Mouse (Mus musculus) CH12.LX (cell line): ENCODE data around the gene Akap9. TPM values are rescaled to one million over a fixed set of nuclear protein-coding genes. Genes with fewer than 3 reads are reported as not detected.

Source experiments
- DNase-seq: peaks from one replicate; pipeline ENCODE4 v3.0.0-alpha.2; 2013; ENCODE audit errors: extremely low read depth
- H3K27ac ChIP-seq: 2 replicates; pipeline ENCODE4 v1.5.1; 2012; ENCODE audit warnings: low read depth, mild to moderate bottlenecking, control low read depth, moderate library complexity; ENCODE audit not compliant: insufficient read depth
- H3K27me3 ChIP-seq: replicated peaks from 2 replicates; pipeline ENCODE3; 2012; ENCODE audit warnings: inconsistent platforms
- H3K36me3 ChIP-seq, 2 experiments: replicated peaks in 1 of 2; 2 replicates each; pipeline versions ENCODE3 to v1.6.1; 2012; ENCODE audit warnings: inconsistent platforms in 1 of 2, low read length in 1 of 2, mild to moderate bottlenecking in 1 of 2, mixed read lengths in 1 of 2, moderate library complexity in 1 of 2; ENCODE audit not compliant: control insufficient read depth in 1 of 2, insufficient read depth in 1 of 2
- H3K4me1 ChIP-seq, 2 experiments: 2 replicates each; pipeline ENCODE4 v1.6.1; 2012; ENCODE audit warnings: inconsistent platforms in 1 of 2, moderate library complexity in 1 of 2; ENCODE audit not compliant: insufficient read depth in 2 of 2, control insufficient read depth in 1 of 2
- H3K4me2 ChIP-seq: 2 replicates; pipeline ENCODE4 v1.6.1; 2012; ENCODE audit warnings: low read depth, mild to moderate bottlenecking, control low read depth; ENCODE audit not compliant: poor library complexity, insufficient read depth, severe bottlenecking
- H3K4me3 ChIP-seq, 3 experiments: fragments of 150-350 bp in 1 of 3; sonication (generic) in 1 of 3; replicated peaks in 1 of 3; 2 replicates each; pipeline versions ENCODE3 to v1.5.1; 2011 to 2012; ENCODE audit warnings: low read depth in 2 of 3, low read length in 2 of 3, mild to moderate bottlenecking in 2 of 3, moderate library complexity in 2 of 3, control low read depth in 1 of 3, improper control_type of control experiment in 1 of 3, inconsistent platforms in 1 of 3, mixed read lengths in 1 of 3; ENCODE audit not compliant: poor library complexity in 1 of 3
- H3K79me2 ChIP-seq: replicated peaks from 2 replicates; pipeline ENCODE4 v1.6.1; 2012; ENCODE audit warnings: mild to moderate bottlenecking, moderate library complexity; ENCODE audit not compliant: control insufficient read depth, poor library complexity, insufficient read depth, severe bottlenecking; ENCODE audit errors: extremely low read depth
- H3K9ac ChIP-seq: 2 replicates; pipeline ENCODE4 v1.6.1; 2012; ENCODE audit warnings: low read depth, mild to moderate bottlenecking, control low read depth, moderate library complexity; ENCODE audit not compliant: insufficient read depth
- H3K9me3 ChIP-seq: replicated peaks from 2 replicates; pipeline ENCODE3; 2012; ENCODE audit warnings: low read length, inconsistent platforms, mixed read lengths
- BHLHE40 ChIP-seq: IDR thresholded peaks from 2 replicates; pipeline ENCODE4 v1.6.1; 2011; ENCODE audit warnings: mild to moderate bottlenecking, low read depth, low read length, improper control_type of control experiment
- CHD2 ChIP-seq: IDR thresholded peaks from 2 replicates; pipeline ENCODE4 v1.6.1; 2011; ENCODE audit warnings: low read length, improper control_type of control experiment
- EP300 ChIP-seq: IDR thresholded peaks from 2 replicates; pipeline ENCODE4 v1.6.1; 2011; ENCODE audit warnings: low read length, improper control_type of control experiment
- ETS1 ChIP-seq: conservative IDR thresholded peaks from 2 replicates; pipeline ENCODE4 v1.6.1; 2012; ENCODE audit warnings: low read depth, mild to moderate bottlenecking, inconsistent platforms, low read length, improper control_type of control experiment, moderate library complexity
- GABPA ChIP-seq: IDR thresholded peaks from 2 replicates; pipeline ENCODE4 v1.6.1; 2012; ENCODE audit warnings: low read depth, low read length, improper control_type of control experiment, inconsistent platforms; ENCODE audit not compliant: insufficient replicate concordance
- JUN ChIP-seq: IDR thresholded peaks from 2 replicates; pipeline ENCODE4 v1.6.1; 2011; ENCODE audit warnings: low read depth, mild to moderate bottlenecking, low read length, improper control_type of control experiment, moderate library complexity; ENCODE audit not compliant: insufficient read depth
- JUND ChIP-seq: conservative IDR thresholded peaks from 2 replicates; pipeline ENCODE4 v1.6.1; 2011; ENCODE audit warnings: low read depth, low read length, improper control_type of control experiment
- KAT2A ChIP-seq: IDR thresholded peaks from 2 replicates; pipeline ENCODE4 v1.6.1; 2012; ENCODE audit warnings: low read length, improper control_type of control experiment, inconsistent platforms; ENCODE audit not compliant: insufficient replicate concordance
- MAFK ChIP-seq: IDR thresholded peaks from 2 replicates; pipeline ENCODE4 v1.6.1; 2011; ENCODE audit warnings: low read length, improper control_type of control experiment; ENCODE audit not compliant: insufficient replicate concordance
- MAX ChIP-seq: IDR thresholded peaks from 2 replicates; pipeline ENCODE4 v1.6.1; 2011; ENCODE audit warnings: low read length, improper control_type of control experiment
- MAZ ChIP-seq: IDR thresholded peaks from 2 replicates; pipeline ENCODE4 v1.6.1; 2012; ENCODE audit warnings: low read depth, mild to moderate bottlenecking, inconsistent platforms, low read length, improper control_type of control experiment, moderate library complexity
- MXI1 ChIP-seq: IDR thresholded peaks from 2 replicates; pipeline ENCODE4 v1.6.1; 2011; ENCODE audit warnings: mild to moderate bottlenecking, low read depth, low read length, improper control_type of control experiment
- MYC ChIP-seq: IDR thresholded peaks from 2 replicates; pipeline ENCODE4 v1.6.1; 2011; ENCODE audit warnings: low read depth, mild to moderate bottlenecking, improper control_type of control experiment, low read length
- NRF1 ChIP-seq: IDR thresholded peaks from 2 replicates; pipeline ENCODE4 v1.6.1; 2014; ENCODE audit warnings: low read depth, mild to moderate bottlenecking, inconsistent platforms, low read length, improper control_type of control experiment, moderate library complexity
- PAX5 ChIP-seq: IDR thresholded peaks from 2 replicates; pipeline ENCODE4 v1.6.1; 2012; ENCODE audit warnings: low read length, inconsistent platforms, mixed read lengths
- POLR2A ChIP-seq: IDR thresholded peaks from 2 replicates; pipeline ENCODE4 v1.6.1; 2011; ENCODE audit warnings: low read depth, mild to moderate bottlenecking, improper control_type of control experiment, low read length
- POLR2AphosphoS2 ChIP-seq: IDR thresholded peaks from 2 replicates; pipeline ENCODE4 v1.6.1; 2011; ENCODE audit warnings: low read depth, low read length, improper control_type of control experiment
- RAD21 ChIP-seq: IDR thresholded peaks from 2 replicates; pipeline ENCODE4 v1.6.1; 2011; ENCODE audit warnings: low read depth, mild to moderate bottlenecking, low read length, improper control_type of control experiment, moderate library complexity
- RCOR1 ChIP-seq: conservative IDR thresholded peaks from 2 replicates; pipeline ENCODE4 v1.6.1; 2012; ENCODE audit warnings: low read depth, mild to moderate bottlenecking, inconsistent platforms, low read length, improper control_type of control experiment
- SIN3A ChIP-seq: IDR thresholded peaks from 2 replicates; pipeline ENCODE4 v1.6.1; 2012; ENCODE audit warnings: low read length, improper control_type of control experiment, inconsistent platforms
- SMC3 ChIP-seq: IDR thresholded peaks from 2 replicates; pipeline ENCODE4 v1.6.1; 2011; ENCODE audit warnings: low read depth, low read length, improper control_type of control experiment
- TBP ChIP-seq: conservative IDR thresholded peaks from 2 replicates; pipeline ENCODE4 v1.6.1; 2011; ENCODE audit warnings: low read depth, low read length, improper control_type of control experiment
- UBTF ChIP-seq: IDR thresholded peaks from 2 replicates; pipeline ENCODE4 v1.6.1; 2012; ENCODE audit warnings: low read depth, mild to moderate bottlenecking, inconsistent platforms, low read length, improper control_type of control experiment, moderate library complexity
- USF2 ChIP-seq: conservative IDR thresholded peaks from 2 replicates; pipeline ENCODE4 v1.6.1; 2011; ENCODE audit warnings: low read depth, low read length, improper control_type of control experiment
- ZNF384 ChIP-seq: IDR thresholded peaks from 2 replicates; pipeline ENCODE4 v1.6.1; 2012; ENCODE audit warnings: low read depth, low read length, improper control_type of control experiment, inconsistent platforms
- dilution Hi-C: fragments of 300-500 bp; cut with MboI; formaldehyde crosslinking; loops from 2 replicates; pipeline ENCODE4 v1.14.3; 2020; ENCODE audit warnings: low sequenced_read_pairs; ENCODE audit not compliant: extremely low pct_unique_long_range_greater_than_20kb, extremely low pct_ligation_motif_present
- in situ Hi-C: fragments of 300-500 bp; cut with MboI; formaldehyde crosslinking; loops from 3 replicates; pipeline ENCODE4 v1.14.3; 2019; ENCODE audit warnings: low sequenced_read_pairs, low pct_ligation_motif_present, low pct_unique_long_range_greater_than_20kb, mixed read lengths
- polyA plus RNA-seq: library from polyadenylated mRNA; unstranded; fragments of >175 nt; gene quantifications from 2 replicates; pipeline ENCODE4 v1.2.1, GENCODE M21; 2012; ENCODE audit warnings: low read depth; ENCODE audit not compliant: insufficient read length
- total RNA-seq, 2 experiments: library from RNA; depleted of rRNA; stranded (reverse); fragments of 300-350 nt in 1 of 2; fragments of >200 nt in 1 of 2; gene quantifications; 2 replicates each; pipeline ENCODE4 v1.2.3; 2012 to 2014

The Akap9 gene
- total and polyA plus RNA-seq, 3 experiments, result 10.3 to 15.6 (median 12.8) TPM

GRCm38 (mm10) chr5:4088190-4088589 is 160.3 kb downstream of the Akap9 start:
- Histone ChIP-seq H3K79me2 (0 out of 2 replicates have a peak, but pooled peaks cover 8% of the 10 kb centered on the region), H3K9me3 (no peaks in the 10 kb centered on the region), H3K27ac (no peak overlapping the region), H3K4me1 (no peaks in the 10 kb centered on the region), H3K4me3 (no peak overlapping the region), H3K36me3 (peaks cover 54 to 86% of the 10 kb centered on the region in 2 experiments), H3K4me2 (no peak overlapping the region), H3K9ac (no peak overlapping the region), H3K27me3 (no peaks in the 10 kb centered on the region)
- dilution Hi-C loops (no loop called here), in situ Hi-C loops (no loop called here)
- TF ChIP-seq MAZ (no peak), EP300 (no peak), RCOR1 (no peak), POLR2AphosphoS2 (no peak), ETS1 (no peak), UBTF (no peak), MYC (no peak)
- no peak for DNase-seq

DNA sequence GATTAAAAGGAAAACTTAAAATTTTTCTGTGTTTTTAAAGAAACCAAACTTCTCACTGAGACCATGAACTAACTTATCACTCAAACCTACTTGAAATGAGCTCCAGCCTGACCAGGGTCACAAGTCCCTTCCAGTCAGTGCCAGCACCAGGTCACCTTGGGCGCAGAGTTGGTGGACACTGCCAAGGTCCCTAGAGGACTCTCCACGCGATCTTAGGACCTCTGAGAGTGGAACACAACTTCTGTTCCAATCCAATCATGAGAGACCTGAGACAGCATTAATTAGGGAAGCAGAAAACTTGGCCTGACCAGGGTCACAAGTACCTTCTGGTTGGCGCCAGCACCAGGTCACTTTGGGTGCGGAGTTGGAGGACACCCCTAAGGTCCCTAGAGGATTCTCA is 166.6 kb downstream of the Akap9 start:
- dilution Hi-C loops (no loop called here), in situ Hi-C loops (no loop called here)
- Histone ChIP-seq H3K9me3 (no peaks in the 10 kb centered on the region), H3K4me3 (no peak overlapping the region), H3K79me2 (peaks cover 5% of the 10 kb centered on the region; the same call in 1 of the 2 replicates), H3K4me2 (no peak overlapping the region), H3K27me3 (no peaks in the 10 kb centered on the region), H3K36me3 (peaks cover 48 to 56% of the 10 kb centered on the region in 2 experiments), H3K4me1 (peaks cover 0 to 2% of the 10 kb centered on the region in 2 experiments; a peak in 1 of 4 replicates), H3K9ac (no peak overlapping the region), H3K27ac (no peak overlapping the region)
- no peak for DNase-seq
- no peak for TF ChIP-seq KAT2A
- no peak for TF ChIP-seq RCOR1
- no peak for TF ChIP-seq RAD21
- no peak for TF ChIP-seq MXI1
- no peak for TF ChIP-seq ZNF384
- no peak for TF ChIP-seq JUND
- TF ChIP-seq UBTF, result no peak
- TF ChIP-seq BHLHE40, result no peak
- no peak for TF ChIP-seq MAX
- TF ChIP-seq PAX5, result no peak
- TF ChIP-seq TBP, result no peak
- TF ChIP-seq CHD2, result no peak
- TF ChIP-seq NRF1, result no peak
- TF ChIP-seq JUN, result no peak
- no peak for TF ChIP-seq POLR2A
- TF ChIP-seq SMC3, result no peak
- TF ChIP-seq MAFK, result no peak
- TF ChIP-seq SIN3A, result no peak
- no peak for TF ChIP-seq GABPA
- TF ChIP-seq USF2, result no peak
